Mouse (Mus musculus): ENCODE data around the gene Clip3. TPM values are rescaled to one million over a fixed set of nuclear protein-coding genes. Genes with fewer than 3 reads are reported as not detected.

Clip3 gene
- polyA plus RNA-seq, 1 experiment from 2014 or later = 129 TPM

DNA sequence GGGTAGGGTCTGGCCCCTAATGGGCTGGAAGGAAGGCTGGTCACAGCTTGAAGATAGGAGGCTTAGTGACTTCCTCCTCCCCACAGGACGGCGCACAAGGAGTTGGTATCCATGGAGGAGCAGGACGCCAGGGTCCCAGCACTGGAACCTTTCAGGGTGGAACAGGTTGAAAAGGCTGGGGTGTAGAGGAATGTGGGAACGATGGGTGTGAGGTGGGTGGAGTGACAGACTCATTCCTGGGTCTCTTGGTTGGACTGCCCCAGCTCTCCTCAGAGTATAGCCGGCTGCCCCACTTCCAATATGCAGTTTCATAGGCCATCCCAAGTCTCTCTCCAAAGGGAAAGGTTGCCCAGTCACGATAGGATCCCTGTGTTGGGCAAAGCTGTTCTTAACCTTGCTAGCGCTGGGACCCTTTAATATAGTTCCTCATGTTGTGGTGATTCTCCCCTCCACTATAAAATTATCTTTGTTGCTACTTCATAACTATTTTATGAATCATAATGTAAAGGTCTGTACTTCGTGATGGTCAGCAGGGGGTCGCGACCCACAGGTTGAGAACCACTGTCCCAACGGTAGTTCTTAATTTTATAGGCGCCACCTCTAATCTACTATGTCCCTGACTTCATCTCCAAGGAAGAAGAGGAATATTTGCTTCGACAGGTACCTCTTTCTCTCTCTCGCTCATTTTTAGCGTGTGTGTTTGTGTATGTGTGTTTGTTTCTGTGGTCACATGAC is 18.0 kb downstream of the Clip3 start:
- H3K4me1 ChIP-seq (replicated peaks; ENCODE audit: control insufficient read depth, insufficient read depth, low read length) = peaks cover 15% of the 10 kb centered on the region
- 67% methylated on average over 15 of the region's 15 CpGs for WGBS
- no peak for ATAC-seq
- no peak overlapping the region for H3K27ac ChIP-seq (ENCODE audit: low read length)
- H3K9ac ChIP-seq (replicated peaks; ENCODE audit: low read depth, low read length) = peak overlapping the region; percentile 77
- peak overlapping the region; percentile 83 for H3K4me3 ChIP-seq (replicated peaks; ENCODE audit: low read length)
- H3K9me3 ChIP-seq (ENCODE audit: control insufficient read depth, low read length) = no peaks in the 10 kb centered on the region
- peak overlapping the region; percentile 92 for H3K4me2 ChIP-seq (ENCODE audit: low read length)
- peaks cover 21% of the 10 kb centered on the region for H3K36me3 ChIP-seq (ENCODE audit: control insufficient read depth, insufficient read depth)
- H3K27me3 ChIP-seq (replicated peaks; ENCODE audit: control insufficient read depth, insufficient read depth, low read length) = no peaks in the 10 kb centered on the region

DNA sequence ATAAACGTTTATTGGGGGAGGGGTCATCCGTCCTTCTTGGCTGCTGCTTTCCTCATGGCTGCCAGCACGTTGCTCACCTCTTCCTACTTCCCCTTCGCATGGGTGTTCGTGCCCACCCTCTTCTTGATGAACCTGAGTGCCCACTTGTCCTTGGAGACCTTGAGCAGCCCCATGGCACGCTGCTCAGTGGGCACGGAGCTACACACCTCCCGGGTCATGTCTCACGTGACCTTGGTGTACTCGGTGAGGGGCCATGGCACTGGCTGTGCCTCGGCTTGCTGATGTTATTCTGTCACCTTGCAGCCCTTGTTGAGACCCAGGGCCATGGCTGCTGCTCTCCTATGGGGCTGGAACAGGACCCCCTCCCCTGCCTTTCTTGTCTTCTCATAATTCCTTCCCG is 18.6 kb downstream of the Clip3 start:
- no peak overlapping the region for H3K27ac ChIP-seq (ENCODE audit: low read length)
- WGBS = 90% methylated on average over 12 of the region's 12 CpGs
- no peak for ATAC-seq
- H3K36me3 ChIP-seq (ENCODE audit: control insufficient read depth, insufficient read depth) = peaks cover 20% of the 10 kb centered on the region
- H3K27me3 ChIP-seq (replicated peaks; ENCODE audit: control insufficient read depth, insufficient read depth, low read length) = no peaks in the 10 kb centered on the region
- no peaks in the 10 kb centered on the region for H3K9me3 ChIP-seq (ENCODE audit: control insufficient read depth, low read length)
- H3K9ac ChIP-seq (replicated peaks; ENCODE audit: low read depth, low read length) = no peak overlapping the region
- H3K4me2 ChIP-seq (ENCODE audit: low read length) = no peak overlapping the region
- H3K4me3 ChIP-seq (replicated peaks; ENCODE audit: low read length) = no peak overlapping the region
- peaks cover 15% of the 10 kb centered on the region for H3K4me1 ChIP-seq (replicated peaks; ENCODE audit: control insufficient read depth, insufficient read depth, low read length)

DNA sequence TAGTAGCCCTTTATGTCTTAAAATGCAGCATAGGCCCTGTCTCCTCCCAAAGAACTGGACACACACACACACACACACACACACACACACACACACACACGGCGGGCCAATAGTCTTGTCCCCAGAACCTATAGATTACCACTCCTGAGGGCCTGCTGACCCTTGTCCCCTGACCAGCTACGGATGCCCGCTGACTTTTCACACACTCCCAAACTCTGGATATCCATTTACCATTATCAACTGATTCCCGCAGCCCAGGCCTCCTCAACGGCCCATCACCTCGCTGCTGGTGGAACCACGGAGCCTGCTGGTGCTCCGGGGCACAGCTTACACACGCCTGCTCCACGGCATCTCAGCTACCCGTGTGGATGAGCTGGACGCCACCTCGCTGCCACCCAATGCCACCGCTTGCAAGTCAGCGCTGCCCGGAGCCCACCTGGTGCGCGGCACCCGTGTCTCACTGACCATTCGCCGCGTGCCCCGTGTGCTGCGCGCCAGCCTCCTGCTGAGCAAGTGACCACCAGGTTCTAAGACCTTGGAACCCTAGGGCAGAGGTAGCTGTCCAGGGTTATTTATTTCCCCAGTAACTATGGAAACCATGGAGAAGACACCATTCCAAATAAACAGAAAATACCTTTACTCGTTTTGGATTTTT is 22.3 kb downstream of the Clip3 start:
- no peaks in the 10 kb centered on the region for H3K27me3 ChIP-seq (replicated peaks; ENCODE audit: control insufficient read depth, insufficient read depth, low read length)
- no peaks in the 10 kb centered on the region for H3K9me3 ChIP-seq (ENCODE audit: control insufficient read depth, low read length)
- H3K27ac ChIP-seq (ENCODE audit: low read length) = no peak overlapping the region
- H3K4me1 ChIP-seq (replicated peaks; ENCODE audit: control insufficient read depth, insufficient read depth, low read length) = peaks cover 10% of the 10 kb centered on the region
- no peak overlapping the region for H3K9ac ChIP-seq (replicated peaks; ENCODE audit: low read depth, low read length)
- ATAC-seq = no peak
- no peaks in the 10 kb centered on the region for H3K36me3 ChIP-seq (ENCODE audit: control insufficient read depth, insufficient read depth)
- WGBS = 46% methylated on average over 27 of the region's 27 CpGs
- H3K4me2 ChIP-seq (ENCODE audit: low read length) = no peak overlapping the region
- H3K4me3 ChIP-seq (replicated peaks; ENCODE audit: low read length) = no peak overlapping the region

- no peak within 1 kb of the TSS for H3K4me2 ChIP-seq (ENCODE audit: low read length)
- no peak for ATAC-seq
- H3K9me3 ChIP-seq (ENCODE audit: control insufficient read depth, low read length) = no peaks in the 10 kb centered on the region
- H3K27me3 ChIP-seq (replicated peaks; ENCODE audit: control insufficient read depth, insufficient read depth, low read length) = no peaks in the 10 kb centered on the region
- peaks cover 3% of the 10 kb centered on the region; the same call in 1 of the 2 replicates for H3K4me1 ChIP-seq (replicated peaks; ENCODE audit: control insufficient read depth, insufficient read depth, low read length)
- no peak within 1 kb of the TSS for H3K9ac ChIP-seq (replicated peaks; ENCODE audit: low read depth, low read length)
- H3K4me3 ChIP-seq (replicated peaks; ENCODE audit: low read length) = no peak within 1 kb of the TSS
- no peak within 1 kb of the TSS for H3K27ac ChIP-seq (ENCODE audit: low read length)
- H3K36me3 ChIP-seq (ENCODE audit: control insufficient read depth, insufficient read depth) = no peaks in the 10 kb centered on the region
- WGBS = 4% methylated on average over 9 of the region's 9 CpGs
Observed at GRCm38 (mm10) chr7:30314721-30315155, 23.2 kb downstream of the Clip3 start, which contains the start of gene Syne4. Gene Syne4 (plus strand): TSS chr7:30314807.

DNA sequence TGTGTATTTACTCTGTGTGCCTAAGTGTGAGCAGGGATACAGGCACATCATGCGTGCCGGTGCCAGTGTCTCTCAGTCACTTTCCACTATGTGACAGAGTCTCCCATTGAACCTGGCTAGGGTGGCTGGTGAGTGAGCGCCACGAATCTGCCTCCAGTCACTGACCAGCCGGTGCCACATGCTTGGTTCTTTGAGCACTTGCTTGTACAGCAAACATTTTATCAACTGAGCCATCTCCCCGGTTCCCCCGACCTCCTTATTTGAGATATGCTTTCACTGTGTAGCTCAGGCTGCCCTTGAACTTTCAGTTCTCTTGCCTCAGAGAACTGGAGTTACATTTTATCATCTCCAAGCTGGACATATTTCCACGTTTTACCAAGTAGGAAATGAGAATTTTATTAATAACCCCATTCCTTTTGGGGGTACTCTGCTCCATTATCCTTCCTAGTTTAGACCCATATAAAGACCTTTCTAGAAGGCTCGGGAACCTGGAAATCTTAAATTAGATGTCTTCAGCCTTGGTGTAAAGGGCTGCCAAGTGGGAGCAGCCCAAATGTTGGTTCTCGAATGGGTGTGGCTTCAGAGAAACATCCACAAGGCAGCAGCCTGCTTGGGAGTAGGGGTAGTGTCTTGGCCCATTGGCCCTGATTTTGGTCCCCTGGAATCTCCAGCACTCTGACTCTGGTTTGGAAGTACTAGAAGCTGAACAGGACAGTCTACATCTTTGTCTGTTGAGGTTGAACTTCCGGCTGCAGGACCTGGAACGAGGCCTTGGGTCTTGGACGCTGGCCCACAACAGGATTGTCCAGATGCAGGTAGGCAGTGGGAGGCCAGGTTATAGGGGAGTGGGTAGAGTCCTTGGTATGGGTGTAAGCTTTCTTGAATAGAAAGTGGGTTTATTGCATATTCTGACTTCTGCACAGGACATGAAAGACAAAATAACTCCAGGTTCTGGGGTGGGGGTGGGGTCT is 24.3 kb downstream of the Clip3 start:
- Histone ChIP-seq H3K27me3 (replicated peaks; ENCODE audit: control insufficient read depth, insufficient read depth, low read length) (no peaks in the 10 kb centered on the region), H3K4me3 (replicated peaks; ENCODE audit: low read length) (no peak overlapping the region), H3K4me2 (ENCODE audit: low read length) (no peak overlapping the region), H3K9ac (replicated peaks; ENCODE audit: low read depth, low read length) (no peak overlapping the region), H3K9me3 (ENCODE audit: control insufficient read depth, low read length) (no peaks in the 10 kb centered on the region), H3K27ac (ENCODE audit: low read length) (no peak overlapping the region), H3K4me1 (replicated peaks; ENCODE audit: control insufficient read depth, insufficient read depth, low read length) (peaks cover 4% of the 10 kb centered on the region; the same call in 1 of the 2 replicates), H3K36me3 (ENCODE audit: control insufficient read depth, insufficient read depth) (no peaks in the 10 kb centered on the region)
- 78% methylated on average over 13 of the region's 13 CpGs for WGBS
- ATAC-seq = no peak

DNA sequence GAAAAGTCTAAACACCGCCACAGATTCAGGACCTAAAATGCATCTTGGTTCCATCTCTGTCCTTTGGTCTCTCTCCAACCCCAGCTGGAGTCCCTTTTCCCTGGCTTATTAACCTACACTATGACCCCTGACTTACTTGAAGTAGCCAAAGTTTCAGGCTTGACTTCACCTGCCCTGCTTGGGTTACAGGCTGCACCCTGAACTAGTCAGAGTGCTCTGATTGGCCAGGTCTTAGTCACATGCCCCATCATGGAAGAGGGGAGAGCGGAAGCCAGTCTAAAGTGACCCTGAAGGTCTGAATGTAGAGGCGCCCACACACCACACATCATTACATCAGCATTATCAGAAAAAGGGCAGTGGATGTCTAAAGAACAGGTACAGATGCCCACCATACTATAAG is 26.6 kb downstream of the Clip3 start:
- H3K4me2 ChIP-seq (ENCODE audit: low read length) = no peak overlapping the region
- H3K27ac ChIP-seq (ENCODE audit: low read length) = no peak overlapping the region
- no peak overlapping the region for H3K9ac ChIP-seq (replicated peaks; ENCODE audit: low read depth, low read length)
- H3K4me1 ChIP-seq (replicated peaks; ENCODE audit: control insufficient read depth, insufficient read depth, low read length) = peaks cover 16% of the 10 kb centered on the region
- H3K36me3 ChIP-seq (ENCODE audit: control insufficient read depth, insufficient read depth) = no peaks in the 10 kb centered on the region
- WGBS = 83% methylated on average over 3 of the region's 3 CpGs
- no peaks in the 10 kb centered on the region for H3K27me3 ChIP-seq (replicated peaks; ENCODE audit: control insufficient read depth, insufficient read depth, low read length)
- H3K9me3 ChIP-seq (ENCODE audit: control insufficient read depth, low read length) = no peaks in the 10 kb centered on the region
- H3K4me3 ChIP-seq (replicated peaks; ENCODE audit: low read length) = no peak overlapping the region
- ATAC-seq = no peak

- no peak for ATAC-seq
- no peak overlapping the region for H3K9ac ChIP-seq (replicated peaks; ENCODE audit: low read depth, low read length)
- WGBS = 82% methylated on average over 2 of the region's 2 CpGs
Observed at GRCm38 (mm10) chr7:30320946-30321345, 29.4 kb downstream of the Clip3 start.

DNA sequence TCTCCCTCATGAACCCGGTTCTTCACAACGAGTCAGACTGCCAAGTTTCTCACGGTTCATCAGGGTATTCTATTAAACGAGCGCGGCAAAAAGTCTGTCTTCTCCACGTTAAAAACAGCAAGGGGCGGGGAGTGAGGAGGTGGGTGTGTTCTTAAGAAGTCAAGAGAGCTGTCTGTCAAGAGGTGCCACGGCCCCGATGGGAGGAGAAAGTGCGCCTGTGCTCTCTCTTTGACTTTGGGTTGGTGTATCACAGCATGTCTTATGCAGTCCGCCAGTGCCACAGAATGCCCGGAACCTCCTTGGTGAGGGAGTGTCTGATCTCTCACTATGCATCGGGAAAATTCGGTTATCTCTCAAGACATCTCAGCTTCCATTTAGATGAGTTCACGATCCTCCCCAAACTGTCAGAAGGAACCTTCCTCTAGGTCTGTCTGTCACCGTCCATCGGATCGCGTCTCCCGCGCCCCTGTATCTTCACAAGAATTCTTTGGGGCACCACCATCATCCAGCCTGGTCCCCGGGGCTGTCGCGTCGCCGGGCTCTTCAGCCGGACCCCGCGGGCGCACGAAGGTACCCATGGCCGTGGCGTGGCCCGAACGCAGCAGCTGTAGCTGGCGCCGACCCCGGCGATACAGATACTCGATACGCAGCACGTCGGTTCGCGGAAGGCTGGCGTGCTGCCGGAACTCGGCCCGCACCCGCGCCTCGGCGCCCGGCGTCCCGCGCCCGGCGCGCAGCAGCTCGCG is 30.2 kb downstream of the Clip3 start, which contains the start of gene E130208F15Rik:
Gene E130208F15Rik (plus strand): TSS at position 202 of the 746 bp plus-strand sequence.
- Histone ChIP-seq H3K9ac (replicated peaks; ENCODE audit: low read depth, low read length) (peak within 1 kb of the TSS; percentile 87), H3K27ac (ENCODE audit: low read length) (peak within 1 kb of the TSS; percentile 86), H3K9me3 (ENCODE audit: control insufficient read depth, low read length) (0 out of 2 replicates have a peak, but pooled peaks cover 2% of the 10 kb centered on the region), H3K4me1 (replicated peaks; ENCODE audit: control insufficient read depth, insufficient read depth, low read length) (peaks cover 16% of the 10 kb centered on the region), H3K4me2 (ENCODE audit: low read length) (peak within 1 kb of the TSS; percentile 66), H3K27me3 (replicated peaks; ENCODE audit: control insufficient read depth, insufficient read depth, low read length) (no peaks in the 10 kb centered on the region), H3K36me3 (ENCODE audit: control insufficient read depth, insufficient read depth) (no peaks in the 10 kb centered on the region), H3K4me3 (replicated peaks; ENCODE audit: low read length) (peak within 1 kb of the TSS; percentile 90)
- ATAC-seq = peak; percentile 57
- WGBS = 1% methylated on average over 60 of the region's 63 CpGs

More at GRCm38 (mm10) chr7:30320946-30321345, 29.4 kb downstream of the Clip3 start:
- Histone ChIP-seq H3K9me3 (ENCODE audit: control insufficient read depth, low read length) (0 out of 2 replicates have a peak, but pooled peaks cover 2% of the 10 kb centered on the region), H3K27ac (ENCODE audit: low read length) (no peak overlapping the region), H3K27me3 (replicated peaks; ENCODE audit: control insufficient read depth, insufficient read depth, low read length) (no peaks in the 10 kb centered on the region), H3K4me3 (replicated peaks; ENCODE audit: low read length) (no peak overlapping the region), H3K4me1 (replicated peaks; ENCODE audit: control insufficient read depth, insufficient read depth, low read length) (peaks cover 16% of the 10 kb centered on the region), H3K36me3 (ENCODE audit: control insufficient read depth, insufficient read depth) (no peaks in the 10 kb centered on the region), H3K4me2 (ENCODE audit: low read length) (peak overlapping the region; percentile 66)

All from forebrain, embryonic 16.5 days (tissue).